Mouse (Mus musculus): ENCODE results near the gene Tppp3.

DNA sequence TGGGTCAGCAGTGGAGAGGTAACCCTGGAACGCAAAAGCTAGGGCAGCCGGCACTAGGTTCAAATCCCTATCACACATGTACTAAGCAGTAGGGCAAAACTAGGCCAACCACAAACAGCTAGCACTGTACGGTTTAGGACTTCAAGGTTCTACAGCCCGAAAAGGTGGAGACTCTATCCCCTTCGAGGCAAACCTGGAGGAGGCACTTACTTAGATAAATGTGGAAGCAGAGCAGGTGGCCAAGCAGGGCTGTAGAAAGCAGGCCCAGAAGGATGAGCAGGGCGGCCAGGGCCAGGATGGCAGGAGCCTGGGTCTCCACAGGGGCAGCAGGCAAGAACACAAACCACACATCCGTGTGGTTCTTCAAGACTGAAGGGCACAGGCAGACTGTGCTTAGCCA, 4.8 kb upstream of the Tppp3 start:
- TF ChIP-seq CTCF (IDR thresholded peaks at IDR 0.05; ENCODE audit: extremely low read depth, insufficient read length, insufficient replicate concordance, low read depth, low read length) (no peak), POLR2A (IDR thresholded peaks at IDR 0.05; ENCODE audit: low read depth, low read length) (no peak)
